13 mouse cellular contexts compared by ENCODE assay signal in the genomic region with DNA sequence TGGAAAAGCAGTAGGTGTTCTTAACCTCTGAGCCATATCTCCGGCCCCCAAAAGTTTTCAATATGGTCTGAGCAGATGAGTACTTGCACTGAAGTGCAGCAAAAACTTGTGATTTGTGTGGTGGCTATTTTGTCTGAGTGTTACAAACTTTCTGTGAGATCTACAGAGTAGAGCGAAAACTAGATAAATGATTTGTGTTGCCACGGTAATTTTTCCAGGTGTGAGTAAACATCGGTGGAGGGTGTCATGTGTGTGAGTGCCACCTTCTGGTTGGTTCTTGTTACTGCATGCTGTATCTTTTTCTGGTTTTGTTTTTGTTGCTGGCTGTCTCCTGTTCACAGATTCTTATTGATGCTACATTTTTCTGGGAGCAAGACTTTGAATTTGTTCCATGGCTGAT. TPM values are rescaled to one million over a fixed set of nuclear protein-coding genes. Genes with fewer than 3 reads are reported as not detected.
A peak's percentile ranks its signal among the peaks of the same experiment; 100 is the strongest.
DNase-seq lines count a peak whose midpoint lies in the region; ATAC-seq and TF ChIP-seq lines count a peak whose summit lies in the region.
"Had no signal": no experiment of that assay in that cellular context is flagged by ENCODE, and none has a peak within 500 bp of the region (broad histone marks: within the 10 kb centered on the region; RNA-seq: fewer than 3 reads in every experiment).

No protein-coding gene starts in this region.

- H3K4me2 ChIP-seq in hindbrain, embryonic 11.5 days (replicated peaks; ENCODE audit: low read depth, low read length) = no peak overlapping the region
- H3K4me2 ChIP-seq in hindbrain, embryonic 16.5 days (ENCODE audit: low read length) = no peak overlapping the region
- no peak overlapping the region for H3K4me2 ChIP-seq in midbrain, embryonic 14.5 days (ENCODE audit: low read length)
- no peak overlapping the region for H3K4me2 ChIP-seq in stomach, postnatal 0 days (replicated peaks; ENCODE audit: low read depth)
- no peak overlapping the region for H3K4me2 ChIP-seq in forebrain, embryonic 11.5 days (ENCODE audit: low read depth, low read length, severe bottlenecking)
- H3K4me2 ChIP-seq: embryonic facial prominence, embryonic 15.5 days had no signal

- no peak for TF ChIP-seq EP300 in stomach, postnatal 0 days (optimal IDR thresholded peaks at IDR 0.05)

- no peaks in the 10 kb centered on the region for H3K4me1 ChIP-seq in hindbrain, embryonic 11.5 days (replicated peaks; ENCODE audit: control insufficient read depth, insufficient read depth, low read length)
- H3K4me1 ChIP-seq in hindbrain, embryonic 16.5 days (ENCODE audit: control insufficient read depth, insufficient read depth, low read depth, low read length) = no peaks in the 10 kb centered on the region
- no peaks in the 10 kb centered on the region for H3K4me1 ChIP-seq in midbrain, embryonic 14.5 days (ENCODE audit: control insufficient read depth, insufficient read depth, low read length)
- no peaks in the 10 kb centered on the region for H3K4me1 ChIP-seq in midbrain, embryonic 10.5 days
- no peaks in the 10 kb centered on the region for H3K4me1 ChIP-seq in stomach, postnatal 0 days (replicated peaks; ENCODE audit: control insufficient read depth, insufficient read depth)
- H3K4me1 ChIP-seq in forebrain, embryonic 11.5 days (replicated peaks; ENCODE audit: control insufficient read depth, insufficient read depth, low read length) = no peaks in the 10 kb centered on the region
- H3K4me1 ChIP-seq: embryonic facial prominence, embryonic 15.5 days had no signal

- no peak overlapping the region for H3K9ac ChIP-seq in hindbrain, embryonic 11.5 days (ENCODE audit: low read depth, low read length)
- H3K9ac ChIP-seq in hindbrain, embryonic 16.5 days (ENCODE audit: low read depth, low read length) = no peak overlapping the region
- H3K9ac ChIP-seq in midbrain, embryonic 14.5 days (replicated peaks; ENCODE audit: low read length) = no peak overlapping the region
- no peak overlapping the region for H3K9ac ChIP-seq in stomach, postnatal 0 days (ENCODE audit: low read length)
- no peak overlapping the region for H3K9ac ChIP-seq in forebrain, embryonic 11.5 days (ENCODE audit: low read length)
- H3K9ac ChIP-seq: embryonic facial prominence, embryonic 15.5 days had no signal

- H3K27ac ChIP-seq in hindbrain, embryonic 11.5 days (ENCODE audit: low read depth, low read length) = no peak overlapping the region
- H3K27ac ChIP-seq in hindbrain, embryonic 16.5 days (ENCODE audit: low read depth, low read length) = no peak overlapping the region
- H3K27ac ChIP-seq in midbrain, embryonic 14.5 days (replicated peaks; ENCODE audit: low read depth, low read length) = no peak overlapping the region
- no peak overlapping the region for H3K27ac ChIP-seq in midbrain, embryonic 10.5 days (replicated peaks)
- H3K27ac ChIP-seq in stomach, postnatal 0 days (replicated peaks) = no peak overlapping the region
- H3K27ac ChIP-seq in forebrain, embryonic 11.5 days (ENCODE audit: low read depth, low read length) = no peak overlapping the region
- H3K27ac ChIP-seq: embryonic facial prominence, embryonic 15.5 days had no signal

- WGBS in hindbrain, embryonic 11.5 days = 48% methylated on average over 4 of the region's 4 CpGs
- WGBS in hindbrain, embryonic 16.5 days = 35% methylated on average over 4 of the region's 4 CpGs
- WGBS in midbrain, embryonic 14.5 days = 53% methylated on average over 4 of the region's 4 CpGs
- 43% methylated on average over 4 of the region's 4 CpGs for WGBS in midbrain, embryonic 10.5 days
- 31% methylated on average over 4 of the region's 4 CpGs for WGBS in stomach, postnatal 0 days
- 42% methylated on average over 4 of the region's 4 CpGs for WGBS in forebrain, embryonic 11.5 days

- no peaks in the 10 kb centered on the region for H3K36me3 ChIP-seq in hindbrain, embryonic 11.5 days (ENCODE audit: control insufficient read depth, insufficient read depth, low read length)
- H3K36me3 ChIP-seq in hindbrain, embryonic 16.5 days (ENCODE audit: control insufficient read depth, insufficient read depth, low read length) = no peaks in the 10 kb centered on the region
- H3K36me3 ChIP-seq in midbrain, embryonic 14.5 days (ENCODE audit: control insufficient read depth, insufficient read depth, low read length) = no peaks in the 10 kb centered on the region
- no peaks in the 10 kb centered on the region for H3K36me3 ChIP-seq in midbrain, embryonic 10.5 days
- no peaks in the 10 kb centered on the region for H3K36me3 ChIP-seq in stomach, postnatal 0 days (ENCODE audit: control insufficient read depth, insufficient read depth, low read length)
- no peaks in the 10 kb centered on the region for H3K36me3 ChIP-seq in forebrain, embryonic 11.5 days (ENCODE audit: control insufficient read depth, insufficient read depth, low read length)
- H3K36me3 ChIP-seq: embryonic facial prominence, embryonic 15.5 days had no signal

- H3K4me3 ChIP-seq in hindbrain, embryonic 11.5 days (ENCODE audit: low read depth, low read length) = no peak overlapping the region
- H3K4me3 ChIP-seq in hindbrain, embryonic 16.5 days (ENCODE audit: low read length) = no peak overlapping the region
- no peak overlapping the region for H3K4me3 ChIP-seq in midbrain, embryonic 14.5 days (replicated peaks; ENCODE audit: low read depth, low read length)
- no peak overlapping the region for H3K4me3 ChIP-seq in midbrain, embryonic 10.5 days
- no peak overlapping the region for H3K4me3 ChIP-seq in stomach, postnatal 0 days (ENCODE audit: low read depth, low read length)
- no peak overlapping the region for H3K4me3 ChIP-seq in forebrain, embryonic 11.5 days (ENCODE audit: low read depth, low read length)
- H3K4me3 ChIP-seq: embryonic facial prominence, embryonic 15.5 days had no signal

- TF ChIP-seq CTCF in stomach, postnatal 0 days (IDR thresholded peaks at IDR 0.05; ENCODE audit: low read depth) = peak; percentile 76

- DNase-seq in hindbrain, embryonic 11.5 days (ENCODE audit: low spot score) = peak; percentile 9
- peak; percentile 1 for DNase-seq in midbrain, embryonic 14.5 days
- DNase-seq in midbrain, embryonic 10.5 days (ENCODE audit: low spot score) = no peak
- DNase-seq in stomach, postnatal 0 days (ENCODE audit: low spot score) = no peak
- no peak for DNase-seq in urinary bladder, postnatal 36 days (ENCODE audit: low spot score in 2 of 2)
- DNase-seq in forebrain, embryonic 11.5 days (ENCODE audit: low spot score) = no peak
- DNase-seq: right cerebral cortex, adult 18-20 months had no signal

- no peaks in the 10 kb centered on the region for H3K9me3 ChIP-seq in hindbrain, embryonic 11.5 days (ENCODE audit: control insufficient read depth, low read length)
- no peaks in the 10 kb centered on the region for H3K9me3 ChIP-seq in hindbrain, embryonic 16.5 days (ENCODE audit: control insufficient read depth, low read length)
- H3K9me3 ChIP-seq in midbrain, embryonic 14.5 days (ENCODE audit: control insufficient read depth, low read length) = peaks cover 3% of the 10 kb centered on the region; the same call in 1 of the 2 replicates
- H3K9me3 ChIP-seq in midbrain, embryonic 10.5 days (replicated peaks) = peaks cover 20% of the 10 kb centered on the region
- H3K9me3 ChIP-seq in stomach, postnatal 0 days (ENCODE audit: control insufficient read depth, low read length) = no peaks in the 10 kb centered on the region
- no peaks in the 10 kb centered on the region for H3K9me3 ChIP-seq in forebrain, embryonic 11.5 days (ENCODE audit: control insufficient read depth, low read length)
- H3K9me3 ChIP-seq: embryonic facial prominence, embryonic 15.5 days had no signal

- H3K27me3 ChIP-seq in hindbrain, embryonic 11.5 days (ENCODE audit: control insufficient read depth, insufficient read depth, low read length) = no peaks in the 10 kb centered on the region
- no peaks in the 10 kb centered on the region for H3K27me3 ChIP-seq in hindbrain, embryonic 16.5 days (replicated peaks; ENCODE audit: control insufficient read depth, insufficient read depth, low read length)
- H3K27me3 ChIP-seq in midbrain, embryonic 14.5 days (ENCODE audit: control insufficient read depth, insufficient read depth, low read length) = no peaks in the 10 kb centered on the region
- no peaks in the 10 kb centered on the region for H3K27me3 ChIP-seq in midbrain, embryonic 10.5 days (ENCODE audit: low read depth, poor library complexity, severe bottlenecking)
- H3K27me3 ChIP-seq in stomach, postnatal 0 days (ENCODE audit: control insufficient read depth, insufficient read depth, low read length) = no peaks in the 10 kb centered on the region
- H3K27me3 ChIP-seq in forebrain, embryonic 11.5 days (ENCODE audit: control insufficient read depth, insufficient read depth, low read length) = no peaks in the 10 kb centered on the region
- H3K27me3 ChIP-seq: embryonic facial prominence, embryonic 15.5 days had no signal

- no peak for ATAC-seq in hindbrain, embryonic 11.5 days (ENCODE audit: low FRiP score)
- no peak for ATAC-seq in hindbrain, embryonic 16.5 days
- ATAC-seq in midbrain, embryonic 14.5 days (ENCODE audit: low FRiP score, low TSS enrichment) = no peak
- ATAC-seq in common myeloid progenitor, adult 5-6 weeks (replicated peaks; ENCODE audit: low read depth, poor library complexity, severe bottlenecking) = 0 out of 2 replicates have a peak, but pooled peaks have one; percentile 47
- no peak for ATAC-seq in stomach, postnatal 0 days (ENCODE audit: low FRiP score, low TSS enrichment)
- ATAC-seq in forebrain, embryonic 11.5 days (replicated peaks; ENCODE audit: low FRiP score) = no peak

RNA-seq across cellular contexts. Expression of gene AU018091, which starts 15.4 kb away (rescaled TPM):
- polyA plus RNA-seq in hindbrain, embryonic 11.5 days (2014; fragmentation: Nextera tagmentation; extraction: Ambion mirVana) = 0.12 and 0.28 TPM in 2 replicates
- not detected in 2 replicates for polyA plus RNA-seq in hindbrain, embryonic 16.5 days (2015; fragmentation: Nextera tagmentation; extraction: Ambion mirVana)
- not detected in 2 replicates for polyA plus RNA-seq in midbrain, embryonic 14.5 days (2014; fragmentation: Nextera tagmentation; extraction: Ambion mirVana)
- polyA plus RNA-seq in midbrain, embryonic 10.5 days (2016; fragmentation: Nextera tagmentation; extraction: Ambion mirVana) = 0.14 and 0.17 TPM in 2 replicates
- total RNA-seq in common myeloid progenitor, adult 5-6 weeks (2017) = not detected in 2 replicates
- 0.18 and 0.23 TPM in 2 replicates for polyA plus RNA-seq in stomach, postnatal 0 days (2015; fragmentation: Nextera tagmentation; extraction: Ambion mirVana)
- 0.05 and 0.37 TPM in 2 replicates for polyA plus RNA-seq in forebrain, embryonic 11.5 days (2014; fragmentation: Nextera tagmentation; extraction: Ambion mirVana)
- total RNA-seq: gastrocnemius, adult 8-10 months; heart, postnatal 25 days had no signal
- polyA plus RNA-seq: liver, embryonic 16.5 days had no signal

Comparison
In these comparisons a context has a peak if more than half of its experiments do, and no peak if none do; other contexts are left out.
1. DNase-seq: peak in hindbrain, embryonic 11.5 days (single experiment) and midbrain, embryonic 14.5 days (single experiment); none in midbrain, embryonic 10.5 days (single experiment), stomach, postnatal 0 days (single experiment), urinary bladder, postnatal 36 days (0 of 2) and forebrain, embryonic 11.5 days (single experiment).